Mouse (Mus musculus) adrenal gland, adult 2 months (tissue): ENCODE data around the gene Tmem138. TPM values are rescaled to one million over a fixed set of nuclear protein-coding genes. Genes with fewer than 3 reads are reported as not detected.
"Not testable (repeated sequence)": the region's sequence is repeated elsewhere in the genome, so short reads cannot be mapped to it uniquely, and the experiment has no call there.

Source experiments
- DNase-seq: peaks from one replicate; pipeline ENCODE4 v3.0.0; 2021
- polyA plus RNA-seq: library from polyadenylated mRNA; depleted of rRNA; stranded (reverse); fragments of >200 nt; gene quantifications from 2 replicates; pipeline ENCODE4 v1.2.3, GENCODE M21; 2012
- total RNA-seq, 2 experiments: library from RNA; stranded (reverse); gene quantifications; 2 replicates each; pipeline ENCODE4 v1.2.3; 2021

The Tmem138 gene
- total and polyA plus RNA-seq, 3 experiments, result 7.0 to 9.8 (median 9.0) TPM

DNA sequence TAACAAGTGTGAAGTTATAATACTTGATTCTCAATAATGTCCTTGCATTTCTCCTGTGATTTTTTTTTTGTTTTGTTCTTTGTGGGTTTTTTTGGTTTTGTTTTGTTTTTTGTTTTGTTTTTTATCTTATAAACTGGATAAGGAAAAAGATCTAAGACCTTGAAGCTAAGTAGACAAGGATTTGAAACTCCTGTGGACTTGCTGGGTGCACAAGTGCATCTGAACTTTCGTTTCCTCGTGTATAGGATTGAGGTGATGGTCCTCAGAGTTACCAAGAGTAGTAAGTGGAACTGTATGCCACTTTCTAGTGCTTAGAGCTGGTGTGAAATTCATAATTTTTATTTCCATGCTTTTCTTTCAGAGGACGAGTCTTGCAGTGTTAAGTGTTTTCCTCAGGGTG is 2.9 kb upstream of the Tmem138 start:
- DNase-seq, result no peak

DNA sequence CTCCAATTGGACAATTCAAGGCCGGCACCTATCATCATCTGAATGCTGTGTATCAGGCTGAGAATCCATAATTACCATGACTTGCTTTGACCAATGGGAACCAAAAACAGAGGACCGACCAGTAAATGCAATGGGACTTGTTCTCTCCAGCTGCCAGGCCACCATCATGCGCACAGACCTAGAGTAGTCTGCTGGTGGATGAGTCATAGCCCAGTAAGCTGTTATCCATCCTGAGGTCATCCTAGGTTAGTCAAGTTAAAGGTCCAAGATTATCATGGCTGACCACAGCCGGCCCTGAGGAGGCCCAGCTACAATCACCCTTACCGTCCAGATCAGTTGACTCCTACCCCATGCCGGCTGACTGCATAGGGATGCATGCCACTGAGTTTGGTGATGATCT is 7.5 kb downstream of the Tmem138 start:
- DNase-seq, result peak; percentile 39

DNA sequence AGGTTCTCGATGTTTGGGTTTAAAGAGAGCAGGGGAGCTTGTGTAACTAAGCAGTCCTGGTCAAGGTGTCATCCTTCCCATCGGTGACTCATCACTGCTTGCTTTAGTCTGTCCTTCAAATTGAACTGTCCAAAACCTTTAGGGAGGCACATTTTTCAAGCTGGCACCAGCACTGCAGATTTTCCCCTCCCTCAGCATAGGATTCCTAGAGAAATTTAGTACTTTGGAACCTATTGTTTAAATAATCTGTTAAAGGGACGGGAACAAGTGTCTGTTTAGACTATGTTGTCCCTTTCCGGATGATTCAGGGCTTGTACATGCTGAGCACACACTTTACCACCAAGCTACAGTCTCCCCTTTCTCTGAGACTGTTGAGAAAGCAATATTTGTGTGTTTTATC is 11.9 kb downstream of the Tmem138 start:
- DNase-seq, result peak; percentile 62

DNA sequence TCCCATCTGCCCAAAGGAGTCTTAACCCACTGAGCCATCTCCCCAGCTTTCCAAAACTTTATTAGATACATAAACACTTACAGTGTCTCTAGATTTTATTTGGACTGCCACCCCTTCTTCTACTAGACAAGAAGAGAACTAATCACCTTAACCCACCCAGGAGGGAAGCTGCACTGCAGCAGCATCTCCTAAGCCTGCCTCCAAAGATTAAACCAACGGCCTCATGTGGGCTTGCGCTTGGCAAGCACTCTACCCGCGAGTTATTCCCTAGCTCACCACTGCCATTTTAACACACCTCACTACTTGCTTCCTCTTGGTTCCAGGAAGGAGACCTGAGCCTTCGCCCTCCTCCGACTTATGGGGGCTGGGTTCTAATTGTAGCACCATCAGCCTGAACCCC is 12.9 kb downstream of the Tmem138 start:
- no peak for DNase-seq

DNA sequence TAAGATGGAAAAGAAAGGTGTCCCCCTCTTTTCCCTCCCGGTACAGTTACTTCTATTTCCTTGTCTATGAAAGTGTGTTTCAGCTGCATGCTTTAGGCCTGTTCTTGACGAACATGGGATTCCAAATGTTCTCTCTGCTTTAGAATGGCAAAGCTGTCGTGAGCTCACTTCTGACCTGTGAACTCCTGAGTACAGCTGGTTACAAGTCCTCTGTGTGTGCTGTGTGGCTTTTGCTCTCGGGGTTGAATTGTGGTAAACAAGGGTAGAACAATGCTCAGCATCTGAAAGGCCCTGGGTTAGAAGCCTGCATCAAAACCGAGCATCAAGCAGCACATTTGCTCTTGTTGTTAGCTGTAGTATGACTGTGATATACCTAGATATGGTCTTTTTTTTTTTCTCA is 14.8 kb downstream of the Tmem138 start:
- no peak for DNase-seq

DNA sequence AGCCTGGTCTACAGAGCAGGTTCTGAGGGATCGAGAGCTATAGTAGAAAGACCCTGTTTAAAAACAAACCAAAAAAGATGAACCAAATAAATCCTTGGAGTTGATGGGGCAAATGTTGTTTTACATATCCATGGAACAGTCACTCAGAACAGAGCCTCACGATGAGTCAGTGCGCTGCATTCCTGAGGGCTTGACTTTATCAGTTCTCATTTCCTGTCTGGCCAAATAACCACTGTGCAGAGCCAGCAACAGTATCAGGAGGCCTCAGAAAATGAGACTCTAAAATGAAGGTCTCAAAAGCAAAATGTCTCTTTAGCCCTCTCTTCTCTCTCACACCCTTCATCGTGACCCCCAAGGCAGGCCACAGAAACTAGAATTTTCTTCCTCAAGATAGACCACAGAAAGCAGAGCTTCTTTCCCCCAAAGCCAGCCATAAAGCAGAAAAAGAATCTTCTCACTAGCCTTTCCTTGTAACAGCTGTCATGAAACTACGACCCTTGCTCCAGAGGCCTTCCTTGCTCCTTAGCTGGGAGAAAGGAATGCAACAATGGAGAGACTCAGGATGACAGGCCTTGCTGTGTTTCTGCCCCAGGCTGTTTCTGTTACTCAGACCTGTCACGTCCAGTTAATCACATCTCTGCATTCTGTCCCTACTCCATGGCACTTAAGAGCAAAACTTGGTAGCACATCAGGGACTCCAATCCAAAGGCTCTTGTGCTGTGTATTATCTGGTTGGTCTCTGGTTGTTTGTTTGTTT is 15.4 kb downstream of the Tmem138 start:
- DNase-seq, result peak; percentile 63

DNA sequence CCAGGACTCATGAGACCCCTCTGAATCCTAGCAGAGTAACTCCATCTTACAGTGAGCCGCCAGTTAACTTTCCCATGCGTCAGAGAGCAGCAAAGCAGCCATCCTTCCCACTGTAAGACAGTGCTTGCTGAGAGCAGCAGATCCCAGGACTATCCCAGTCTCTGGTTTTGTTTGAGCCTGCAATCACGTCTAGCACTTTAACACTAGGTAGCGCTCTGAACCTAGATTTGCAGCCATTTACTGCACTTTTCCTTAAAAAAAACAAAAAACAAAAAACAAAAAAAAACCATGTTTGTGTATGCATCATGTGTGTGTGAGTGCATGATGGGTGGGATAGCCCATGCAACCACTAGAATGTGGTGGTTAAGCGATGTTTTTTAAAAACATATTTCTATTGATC is 17.1 kb downstream of the Tmem138 start:
- DNase-seq, result peak; percentile 35

DNA sequence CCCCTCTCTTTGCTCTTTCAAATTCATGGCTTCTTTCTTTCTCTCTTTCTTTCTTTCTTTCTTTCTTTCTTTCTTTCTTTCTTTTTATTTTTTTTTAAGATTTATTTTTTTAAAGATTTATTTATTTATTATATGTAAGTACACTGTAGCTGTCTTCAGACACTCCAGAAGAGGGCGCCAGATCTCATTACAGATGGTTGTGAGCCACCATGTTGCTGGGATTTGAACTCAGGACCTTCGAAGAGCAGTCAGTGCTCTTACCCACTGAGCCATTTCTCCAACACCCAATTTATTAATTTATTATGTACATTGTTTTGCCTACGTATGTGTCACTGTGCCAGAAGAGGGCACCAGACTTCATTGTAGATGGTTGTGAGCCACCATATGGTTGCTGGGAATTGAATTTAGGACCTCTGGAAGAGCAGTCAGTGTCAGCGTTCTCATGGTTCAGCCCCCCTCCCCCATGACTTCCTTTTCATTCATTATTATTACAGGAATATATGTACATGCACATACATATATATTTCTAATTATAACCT is 19.3 kb downstream of the Tmem138 start:
- not testable (repeated sequence) for DNase-seq

DNA sequence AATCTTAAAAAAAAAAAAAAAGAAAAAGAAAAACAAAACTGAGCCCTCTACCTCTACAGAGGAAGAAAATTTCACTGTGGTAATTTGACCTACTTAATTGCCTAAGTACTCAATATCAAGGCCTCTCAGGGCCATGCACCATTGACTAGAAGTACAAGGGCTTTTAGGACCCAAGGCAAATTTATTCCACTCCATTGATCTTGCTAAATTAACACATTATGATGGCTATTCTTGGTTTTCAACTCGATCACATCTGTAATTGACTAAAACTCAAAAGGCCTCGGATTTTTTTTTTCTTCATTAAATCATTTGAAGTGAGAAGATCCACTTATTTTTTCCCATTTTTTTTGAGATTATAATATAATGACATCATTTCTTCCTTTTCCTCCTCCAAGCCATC is 19.7 kb downstream of the Tmem138 start:
- no peak for DNase-seq

DNA sequence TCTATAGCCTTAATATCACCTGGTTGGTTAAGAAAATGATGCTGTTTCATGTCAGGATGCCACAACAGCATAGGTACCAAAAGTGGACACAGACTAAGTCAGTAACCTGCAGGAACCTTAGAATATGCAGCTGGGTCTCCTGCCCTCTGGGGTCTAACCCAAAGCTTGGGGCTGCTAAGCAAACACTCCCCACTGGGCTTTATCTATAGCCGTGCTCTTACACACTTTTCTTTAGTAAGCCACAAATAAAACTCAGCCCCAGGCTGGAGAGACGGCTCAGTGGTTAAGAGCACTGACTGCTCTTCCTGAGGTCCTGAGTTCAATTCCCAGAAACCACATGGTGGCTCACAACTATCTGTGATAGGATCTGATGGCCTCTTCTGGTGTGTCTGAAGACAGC is 20.2 kb downstream of the Tmem138 start:
- DNase-seq, result no peak

DNA sequence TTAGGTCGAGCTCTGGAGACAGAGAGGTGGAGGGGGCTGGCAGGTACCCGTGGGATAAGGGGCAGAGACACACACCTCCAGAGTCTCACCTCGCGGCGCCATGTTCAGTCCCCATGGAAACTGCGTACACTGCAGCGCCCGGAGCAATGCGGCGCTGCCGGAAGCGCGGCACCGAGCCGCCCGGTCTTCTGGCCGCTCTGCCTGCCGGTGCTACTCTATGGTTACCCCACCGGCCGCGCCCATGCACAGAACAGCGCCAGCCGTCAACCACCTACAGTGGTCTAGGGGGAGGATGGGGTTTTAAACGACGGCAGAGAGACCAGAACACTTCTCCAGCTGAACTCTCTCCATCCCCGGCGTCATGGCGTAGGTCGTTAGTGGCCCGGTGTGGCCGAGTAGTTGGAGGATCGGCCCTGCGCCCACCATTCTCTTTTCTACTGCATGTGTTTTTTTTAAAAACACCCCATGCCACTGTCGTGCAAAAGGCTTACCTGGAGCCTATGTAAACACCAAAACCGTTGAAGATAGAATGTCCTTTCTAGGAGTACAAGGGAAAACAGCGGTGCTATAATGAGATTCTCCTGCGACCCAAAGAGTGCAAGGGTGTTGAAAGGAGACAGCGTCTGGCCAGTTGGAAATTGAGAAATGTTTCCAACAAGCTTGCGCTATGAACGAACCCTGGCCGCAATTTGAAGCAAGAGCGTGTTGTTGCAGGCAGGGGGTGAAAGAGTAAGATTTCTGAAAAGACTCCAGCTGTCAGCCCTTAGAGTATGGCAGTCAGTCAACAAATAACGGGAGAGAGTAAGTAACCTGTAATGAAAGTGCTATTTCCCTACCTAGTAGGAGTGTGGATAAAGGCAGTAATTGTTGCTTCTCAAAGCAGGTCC is 21.3 kb downstream of the Tmem138 start, which contains the start of gene Tmem216:
Gene Tmem216 (minus strand): TSS at position 615 of the 887 bp plus-strand sequence.
- DNase-seq, result peak; percentile 91

DNA sequence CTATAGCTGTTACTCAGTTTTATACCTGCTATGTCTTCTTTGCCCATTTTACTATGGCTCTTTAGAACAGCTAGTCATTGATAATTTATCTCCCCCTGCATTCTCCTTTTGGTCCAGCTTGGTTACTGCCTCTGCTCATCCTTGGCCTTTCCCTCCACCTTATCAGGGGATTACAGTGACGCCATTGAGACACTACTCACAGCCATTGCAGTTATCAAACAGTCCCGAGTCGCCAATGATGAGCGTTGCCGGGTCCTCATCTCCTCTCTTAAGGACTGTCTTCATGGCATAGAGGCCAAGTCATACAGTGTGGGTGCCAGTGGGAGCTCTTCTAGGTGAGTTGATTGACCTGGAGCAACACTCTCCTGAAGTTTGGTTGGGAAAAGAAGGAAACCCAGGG is 37.7 kb downstream of the Tmem138 start:
- DNase-seq, result no peak

DNA sequence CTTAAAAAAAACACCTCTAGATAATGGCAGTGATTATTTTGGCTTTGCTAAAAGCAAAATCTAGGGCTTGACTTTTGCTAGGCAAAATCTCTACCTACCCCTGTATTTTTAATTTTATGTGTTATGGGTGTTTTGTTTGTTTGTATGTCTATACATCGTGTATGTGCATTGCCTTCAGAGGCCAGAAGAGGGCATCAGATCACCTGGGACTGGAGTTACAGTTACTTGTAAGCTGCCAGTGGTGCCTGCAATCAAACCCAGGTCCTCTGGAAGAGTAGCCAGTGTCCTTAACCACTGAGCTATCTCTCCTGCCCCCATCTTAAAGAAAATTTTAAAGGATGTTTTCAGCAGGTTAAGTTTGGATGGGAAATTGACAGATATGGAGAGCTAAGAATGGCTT is 47.1 kb downstream of the Tmem138 start:
- no peak for DNase-seq

DNA sequence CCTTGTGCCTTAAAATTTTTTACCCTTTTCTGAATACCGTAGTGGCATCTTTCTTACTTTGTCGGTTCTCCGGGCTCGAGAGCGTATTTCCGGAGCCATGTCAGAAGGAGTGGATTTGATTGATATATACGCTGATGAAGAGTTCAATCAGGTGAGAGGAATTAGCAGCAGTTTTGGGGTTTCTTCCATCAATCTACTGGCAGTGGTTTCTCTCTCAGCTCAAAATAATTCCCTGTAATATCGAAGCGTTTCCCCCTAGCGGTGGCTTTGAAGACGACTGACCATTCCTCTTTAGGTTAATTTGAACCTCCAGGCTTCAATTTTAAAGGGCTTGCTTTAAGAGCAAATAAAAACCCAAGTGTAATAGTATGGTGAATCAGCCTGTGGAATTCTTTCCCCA is 51.3 kb downstream of the Tmem138 start, which contains the start of gene Sdhaf2:
Gene Sdhaf2 (minus strand): TSS at position 233 of the 400 bp plus-strand sequence.
- no peak for DNase-seq

DNA sequence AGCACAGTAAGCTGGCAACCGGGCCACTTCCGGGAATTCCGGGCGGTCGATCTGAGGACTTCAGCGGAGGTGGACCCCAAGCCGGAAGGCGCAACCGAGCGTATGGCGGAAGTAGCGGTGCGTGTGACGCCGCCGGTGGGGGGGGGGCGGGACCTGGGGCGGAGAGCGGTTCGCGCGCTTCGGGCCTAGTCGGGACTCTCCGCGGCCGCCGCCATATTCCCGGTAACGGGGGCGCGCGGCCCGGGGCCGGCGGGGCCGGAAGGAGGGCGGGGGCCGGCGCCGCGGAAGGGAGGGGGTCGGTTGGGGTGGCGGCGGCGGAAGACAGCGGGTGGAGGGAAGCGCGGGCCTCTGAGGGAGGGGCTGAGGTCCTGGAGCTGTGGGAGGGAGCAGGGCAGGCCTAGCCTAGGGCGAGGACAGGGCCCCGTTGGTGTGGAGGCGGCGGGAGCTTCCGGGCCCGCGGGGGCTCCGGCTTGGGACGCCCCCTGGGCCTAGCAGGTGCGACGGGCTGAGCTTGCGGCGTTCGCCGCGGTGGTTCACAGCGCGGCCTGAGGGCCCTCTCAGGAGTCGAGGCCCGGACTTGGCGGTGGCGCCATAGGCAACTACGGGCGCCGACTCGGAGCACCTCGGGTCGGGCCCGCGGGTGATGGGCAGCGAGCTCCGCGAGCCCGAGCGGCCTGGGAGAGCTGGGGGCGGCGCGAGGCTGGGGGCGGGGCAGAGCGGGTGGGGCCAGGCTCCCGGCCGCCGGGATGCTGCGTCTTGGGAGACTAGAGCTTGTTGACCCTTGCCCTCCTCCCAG is 51.9 kb downstream of the Tmem138 start, which contains the start of gene Cpsf7:
Gene Cpsf7 (plus strand): TSS at position 161 of the 796 bp plus-strand sequence.
- peak; percentile 94 for DNase-seq

DNA sequence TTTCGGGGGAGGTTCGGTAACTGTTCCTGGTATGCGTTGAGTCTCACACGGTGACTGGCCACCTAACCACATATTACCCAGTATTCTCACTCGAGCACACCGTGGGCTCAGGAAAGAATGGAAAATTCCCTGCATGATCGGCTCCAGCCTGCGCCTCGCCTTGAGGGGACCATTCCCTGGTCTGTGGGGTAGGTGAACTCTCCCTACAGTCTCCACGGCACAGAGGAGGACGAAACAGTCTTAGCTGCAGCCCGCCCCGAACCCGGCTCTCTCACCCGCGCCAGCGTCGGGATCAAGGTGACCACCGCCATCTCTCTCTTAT is 52.4 kb downstream of the Tmem138 start:
- no peak for DNase-seq

DNA sequence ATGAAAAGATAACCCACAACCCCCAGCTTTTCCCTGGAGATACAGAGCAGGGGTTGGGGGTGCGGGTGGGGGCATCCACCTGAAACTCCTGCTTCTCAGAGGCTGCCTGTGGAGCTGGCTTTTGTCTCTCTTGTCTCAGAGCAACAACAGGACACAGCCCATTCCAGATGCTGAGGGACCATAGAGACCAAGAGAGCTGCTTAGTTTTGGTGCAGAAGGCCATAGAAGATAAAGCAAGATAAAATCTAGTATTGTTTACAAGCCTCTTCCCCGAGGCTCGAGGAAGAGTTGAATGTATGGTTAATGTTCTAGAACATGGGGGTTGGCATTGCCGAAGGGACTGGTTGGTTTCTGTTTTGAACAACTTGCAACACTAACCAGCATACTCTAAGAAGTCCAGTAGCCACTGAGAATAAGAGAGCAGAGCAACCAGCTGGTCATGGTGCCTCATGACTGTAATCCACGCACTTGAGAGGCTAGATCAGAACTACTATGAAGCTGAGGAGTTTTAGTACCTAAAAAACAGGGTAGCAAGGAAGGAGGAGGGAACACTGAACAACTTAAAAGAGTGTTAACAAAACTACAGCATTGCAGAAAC is 53.6 kb downstream of the Tmem138 start:
- DNase-seq, result no peak

DNA sequence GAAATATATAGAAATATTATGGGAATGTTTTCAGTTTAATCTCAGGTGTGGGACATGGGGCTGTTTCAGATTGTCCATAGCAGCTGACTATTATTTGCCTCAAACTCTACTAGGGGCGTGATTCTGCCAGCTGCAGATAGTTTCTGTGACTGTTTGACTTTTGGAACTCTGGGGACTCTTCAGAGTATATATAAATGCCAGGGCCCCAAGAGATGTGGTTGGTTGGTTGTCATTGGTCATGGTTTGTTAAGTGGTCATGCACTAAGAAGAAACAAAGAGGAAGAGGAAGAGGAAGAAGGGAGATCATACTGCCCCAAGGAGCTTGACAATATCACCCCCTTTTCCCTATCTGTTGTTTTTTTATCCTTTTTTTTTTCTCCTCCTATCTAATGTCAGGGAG is 55.2 kb downstream of the Tmem138 start:
- DNase-seq, result no peak
